Mouse (Mus musculus) layer of hippocampus, postnatal 25 days (tissue): ENCODE results near the gene Tldc1. TPM values are rescaled to one million over a fixed set of nuclear protein-coding genes. Genes with fewer than 3 reads are reported as not detected.
A peak's percentile ranks its signal among the peaks of the same experiment; 100 is the strongest.

Experiments used
- DNase-seq, 2 experiments: peaks; one replicate each; pipeline ENCODE4 v3.0.0; 2022; ENCODE audit warnings: mixed read lengths in 2 of 2, low spot score in 1 of 2; ENCODE audit errors: extremely low spot score in 1 of 2
- total RNA-seq, 2 experiments: library from RNA; stranded (reverse); gene quantifications; 2 replicates each; pipeline ENCODE4 v1.2.3; 2021

The Tldc1 gene
- total RNA-seq, 2 experiments from 2014 or later: 14.1 to 17.0 TPM

DNA sequence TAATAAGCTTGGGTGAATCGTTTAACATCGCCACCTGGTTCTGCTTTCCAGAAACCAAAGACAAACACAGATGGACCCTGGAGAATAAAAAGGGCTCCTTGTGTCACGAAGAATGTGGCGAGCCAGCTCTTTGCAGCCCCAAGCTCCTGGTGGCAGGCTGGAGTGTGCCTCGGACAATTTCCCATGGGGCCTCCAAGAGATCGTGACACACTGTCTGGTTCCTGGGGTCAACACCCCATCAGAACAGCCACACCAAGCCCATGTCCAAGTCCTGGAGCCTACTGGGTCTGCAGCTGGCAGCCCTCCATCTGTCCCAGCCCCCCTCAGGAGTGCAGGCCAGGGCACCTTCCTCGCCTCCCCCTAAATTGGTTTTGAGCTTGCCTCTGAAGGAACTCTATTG lies 451 bp downstream of the Tldc1 start:
- no peak for DNase-seq

DNA sequence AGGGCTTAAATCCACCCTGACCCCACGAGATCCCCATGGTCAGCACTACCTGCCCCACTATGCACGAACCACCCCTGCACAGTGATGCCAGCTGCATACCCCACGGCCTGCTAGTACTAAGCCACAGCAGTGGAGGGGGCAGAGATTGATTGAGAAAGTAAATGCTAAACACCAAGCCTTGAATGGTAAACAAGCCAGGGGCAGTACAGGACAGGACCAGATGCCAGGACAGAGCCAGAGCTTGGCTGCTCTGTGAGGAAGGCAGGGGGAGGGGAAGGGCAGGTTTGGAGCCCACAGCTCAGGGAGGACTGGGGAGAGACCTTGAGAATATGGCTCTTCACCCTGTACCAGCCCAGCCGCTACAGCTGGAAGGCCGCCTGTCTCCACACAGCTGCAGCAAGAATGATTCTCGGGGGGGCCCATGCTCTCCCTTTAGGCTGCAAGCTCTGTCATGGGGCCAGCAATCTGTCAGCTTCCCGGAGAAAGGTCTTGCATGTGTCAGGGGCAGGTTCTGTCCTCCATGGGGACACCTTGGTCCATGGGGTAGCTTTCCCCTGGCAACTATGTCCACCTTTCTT lies 1.5 kb downstream of the Tldc1 start:
- DNase-seq: no peak

DNA sequence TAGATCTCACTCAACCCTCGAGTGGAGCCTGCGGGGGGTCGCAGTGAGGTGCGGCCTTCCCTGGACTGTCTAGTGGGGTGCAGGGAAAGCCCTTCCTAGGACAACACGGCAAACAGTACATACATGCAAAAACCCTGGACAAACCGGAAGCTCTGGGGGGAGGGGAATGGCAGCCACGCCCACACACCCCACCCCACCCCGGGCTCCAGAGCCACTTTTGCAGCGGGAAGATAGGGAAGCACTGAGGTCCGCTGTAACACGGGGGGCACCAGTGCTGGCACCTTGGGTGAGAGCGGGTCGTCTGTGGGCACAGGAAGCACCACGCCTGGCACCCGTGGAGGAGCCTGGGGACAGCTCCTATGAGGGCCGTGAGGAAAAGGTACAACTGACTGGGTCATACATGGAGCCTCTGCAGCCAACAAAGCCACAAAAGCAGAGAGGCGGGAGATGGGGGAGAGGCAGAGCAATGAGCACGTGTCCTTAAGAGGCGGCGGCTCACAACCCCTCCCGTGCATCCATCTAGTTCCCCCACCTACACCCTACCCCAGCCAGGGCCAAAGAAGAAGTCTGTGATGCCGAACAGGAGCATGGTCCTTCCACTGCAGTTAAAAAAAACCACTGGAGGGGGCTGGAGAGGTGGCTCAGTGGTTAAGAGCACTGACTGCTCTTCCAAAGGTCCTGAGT lies 12.3 kb downstream of the Tldc1 start:
- DNase-seq: no peak

DNA sequence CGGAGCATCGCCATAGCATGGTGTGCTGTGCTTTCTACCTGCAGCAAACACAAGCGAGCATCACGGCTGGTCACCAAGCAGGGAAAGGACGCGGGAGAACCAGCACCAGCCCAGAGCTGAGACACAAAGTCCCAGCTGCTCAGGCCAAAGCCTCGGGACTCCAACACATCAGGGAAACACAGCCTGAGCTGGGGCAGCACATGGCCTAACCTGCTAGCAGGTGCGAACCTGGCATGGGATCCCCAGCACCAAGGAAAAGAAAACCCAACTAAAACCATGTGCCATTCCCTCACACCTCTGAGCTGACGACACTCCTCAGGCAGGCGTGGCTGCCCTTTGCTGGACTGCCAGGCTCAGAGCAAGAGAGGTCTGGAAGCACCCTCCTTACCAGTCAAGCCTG lies 12.9 kb downstream of the Tldc1 start:
- DNase-seq: no peak

DNA sequence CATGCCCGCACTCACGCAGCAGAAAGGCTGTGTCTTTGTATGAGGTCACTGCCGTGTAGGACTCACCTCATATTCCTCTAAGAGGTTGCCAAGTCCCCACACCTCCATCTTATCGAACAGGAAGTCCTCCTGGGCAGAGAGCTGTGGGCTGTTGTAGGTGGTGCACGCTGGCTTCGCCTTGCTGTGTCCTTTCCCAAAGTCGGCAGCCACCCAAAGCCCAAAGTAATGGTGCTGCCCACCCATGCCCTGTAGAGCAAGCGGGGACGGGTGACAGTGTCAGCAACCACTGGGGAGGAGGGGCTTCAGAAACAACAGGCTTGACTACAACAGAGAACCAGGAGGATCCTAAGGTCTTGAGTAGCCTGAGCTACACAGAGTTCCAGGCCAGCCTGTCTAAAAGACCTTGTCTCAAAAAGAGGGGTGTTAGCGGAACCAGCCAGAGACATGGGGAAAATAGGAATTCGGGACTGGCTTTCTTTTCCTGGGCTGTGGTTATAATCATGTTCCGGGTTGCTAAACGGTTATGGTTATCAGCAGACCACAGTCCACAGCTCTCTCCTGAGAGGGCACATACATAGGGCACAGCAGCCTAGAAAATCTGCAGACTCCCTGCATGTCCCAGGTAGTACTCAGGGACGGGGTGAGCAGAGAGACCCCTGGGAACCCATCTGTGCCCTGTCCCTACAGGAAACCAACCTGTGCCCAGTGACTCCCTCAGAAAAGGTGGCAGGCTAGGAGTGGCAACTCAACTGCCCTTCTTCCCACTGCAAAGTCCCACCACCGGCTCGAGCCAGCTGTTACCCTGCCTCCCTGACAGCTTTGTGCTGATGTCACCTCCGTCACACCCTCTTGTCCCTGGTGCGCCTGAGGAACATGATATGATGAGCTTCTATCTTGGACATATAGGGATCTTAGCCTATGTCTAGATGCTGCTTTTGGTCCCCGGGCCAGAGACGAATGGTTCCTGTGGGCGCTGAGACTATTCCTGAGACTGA lies 15.7 kb downstream of the Tldc1 start:
- no peak for DNase-seq

DNA sequence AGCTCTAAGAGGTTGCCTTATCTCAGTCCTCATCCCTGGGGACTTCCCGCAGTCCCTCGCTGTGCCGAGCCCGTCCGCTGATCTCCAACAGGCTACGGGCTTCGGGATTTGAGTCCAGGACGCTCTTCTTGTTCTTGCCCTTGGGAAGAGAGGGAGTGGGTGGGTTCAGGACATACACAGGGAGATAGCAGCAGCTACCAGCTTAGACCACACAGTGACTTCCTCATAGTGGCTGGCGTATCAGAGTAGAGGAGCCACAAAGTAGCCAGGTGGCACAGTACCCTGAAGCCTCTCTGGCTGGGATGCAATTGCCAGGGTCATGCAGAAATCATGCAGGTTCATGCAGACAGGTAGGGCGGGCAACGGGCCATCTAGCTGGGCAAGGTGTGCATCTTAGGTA lies 16.5 kb downstream of the Tldc1 start:
- DNase-seq: no peak

DNA sequence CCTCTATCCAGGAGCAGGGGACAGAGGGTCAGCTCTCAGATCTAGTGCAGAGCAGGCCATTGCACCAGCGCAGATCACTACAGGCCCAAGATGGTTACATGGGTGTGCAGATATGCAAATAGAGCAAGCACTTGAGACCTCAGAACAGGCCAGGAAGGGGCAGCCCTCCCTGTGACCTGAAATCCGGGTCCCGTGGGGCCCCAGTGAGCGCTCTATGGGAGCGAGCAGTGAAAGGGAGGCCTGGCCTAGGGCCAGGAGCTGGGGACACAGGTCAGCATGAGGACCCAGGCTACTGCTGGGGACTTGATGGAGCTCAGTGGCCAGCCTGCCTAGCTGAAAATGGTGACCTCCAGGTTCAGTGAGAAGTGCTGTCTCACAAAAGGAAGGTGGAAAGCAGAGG lies 21.7 kb downstream of the Tldc1 start:
- no peak for DNase-seq

DNA sequence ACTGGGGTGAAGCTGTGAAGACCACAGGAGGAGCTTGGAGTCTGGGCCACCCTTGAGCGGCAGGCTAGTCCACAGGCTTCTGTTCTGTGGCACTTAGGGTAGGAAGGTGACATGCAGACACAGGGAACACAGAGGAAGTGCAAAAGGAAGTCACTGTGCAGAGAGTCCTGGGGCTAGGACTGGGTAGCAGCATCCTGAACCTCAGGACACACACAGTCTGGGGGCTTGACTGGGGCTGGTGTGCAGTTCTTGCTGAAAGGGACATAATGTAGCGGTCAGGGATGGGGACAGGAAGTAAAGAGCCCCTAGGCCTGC lies 22.1 kb downstream of the Tldc1 start:
- DNase-seq: no peak

DNA sequence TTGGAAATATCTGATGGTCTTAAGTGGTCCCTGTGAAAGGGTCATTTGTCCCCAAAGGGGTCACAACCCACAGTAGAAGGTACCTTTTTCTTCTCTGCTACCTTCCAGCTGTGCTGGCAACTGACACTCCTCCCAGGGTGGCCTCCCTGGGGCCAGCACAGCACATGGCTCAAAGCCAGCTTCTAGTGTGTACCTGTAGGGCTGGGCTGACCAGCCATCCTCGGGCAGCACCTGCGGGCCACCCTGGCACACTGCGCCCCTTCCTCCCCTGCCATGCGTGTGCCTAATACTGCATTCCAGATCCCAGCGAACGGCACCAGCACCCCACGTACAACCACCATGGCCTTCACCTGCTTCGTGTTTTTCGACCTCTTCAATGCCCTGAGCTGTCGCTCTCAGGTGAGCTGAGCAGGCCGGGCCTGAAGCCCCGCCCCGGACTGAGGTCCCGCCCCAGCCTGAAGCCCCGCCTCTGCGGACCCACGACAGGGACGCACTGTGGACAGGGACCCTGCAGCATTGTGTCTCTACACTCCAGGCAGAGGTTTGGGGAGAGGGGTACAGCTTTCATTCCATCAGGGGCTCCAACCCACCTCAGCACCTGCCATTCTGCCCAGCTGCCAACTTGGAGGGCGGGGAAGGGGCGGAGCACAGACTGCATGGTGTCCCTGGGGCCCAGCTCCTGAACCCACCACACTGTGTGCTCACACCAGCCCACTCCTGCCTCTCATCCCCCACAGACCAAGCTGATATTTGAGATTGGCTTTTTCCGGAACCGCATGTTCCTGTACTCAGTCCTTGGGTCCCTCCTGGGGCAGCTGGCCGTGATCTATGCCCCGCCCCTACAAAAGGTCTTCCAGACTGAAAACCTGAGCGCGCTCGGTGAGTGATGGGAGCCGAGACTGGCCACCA lies 22.7 kb downstream of the Tldc1 start:
- no peak for DNase-seq

DNA sequence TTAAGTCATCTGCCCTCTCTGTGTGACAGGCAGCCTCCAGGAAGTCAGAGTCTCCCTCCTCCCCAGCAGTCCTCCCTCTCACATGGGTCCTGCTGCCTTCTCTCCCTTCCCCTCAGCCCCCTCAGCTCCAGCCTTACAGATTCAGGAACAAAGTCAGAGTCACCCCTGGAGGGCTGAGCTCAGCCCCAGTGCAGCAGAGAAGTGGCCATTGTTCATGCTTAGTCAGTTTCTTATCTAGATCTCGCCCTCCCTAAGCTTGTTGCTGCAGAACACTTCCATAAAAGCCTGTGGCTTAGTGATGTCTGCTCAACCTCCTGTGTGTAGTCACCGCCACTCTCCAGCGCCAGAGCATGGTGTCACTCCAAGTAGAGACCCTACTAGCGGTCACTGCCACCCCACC lies 33.6 kb downstream of the Tldc1 start:
- no peak for DNase-seq

DNA sequence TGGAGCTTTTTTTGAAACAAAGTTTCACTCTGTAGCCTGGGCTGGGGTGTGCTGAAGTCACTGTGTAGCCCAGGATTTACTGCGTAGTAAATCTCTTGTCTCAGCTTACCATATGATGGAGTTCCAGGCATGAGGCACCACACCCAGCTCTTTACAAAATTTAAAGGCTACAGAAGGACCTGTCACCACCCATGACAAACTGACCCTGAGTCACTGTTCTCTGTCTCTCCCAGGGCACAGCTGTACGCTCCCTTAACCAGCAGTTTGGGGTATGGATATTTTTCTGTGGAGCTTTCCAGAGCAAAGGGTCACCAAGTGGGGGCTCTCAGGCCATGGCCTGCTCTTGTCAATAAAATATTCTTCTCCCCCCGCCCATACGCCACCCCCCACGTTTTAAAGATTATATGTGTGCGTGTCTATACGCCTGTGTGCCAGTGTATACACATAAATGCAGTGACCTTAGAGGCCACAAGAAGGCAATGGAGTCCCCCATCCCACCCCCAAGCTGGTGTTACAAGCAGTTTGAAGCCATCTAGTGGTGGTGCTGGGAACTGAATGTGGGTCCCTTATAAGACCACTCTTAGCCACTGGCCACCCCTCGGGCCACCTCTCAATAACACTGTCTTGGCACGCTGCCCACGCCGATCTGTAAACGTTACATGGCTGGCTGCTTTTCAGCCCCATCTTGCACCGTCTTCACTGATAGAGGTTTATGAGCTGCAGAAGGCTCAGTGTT lies 34.8 kb downstream of the Tldc1 start:
- DNase-seq: peak in 1 of 2 experiments; percentile 49

DNA sequence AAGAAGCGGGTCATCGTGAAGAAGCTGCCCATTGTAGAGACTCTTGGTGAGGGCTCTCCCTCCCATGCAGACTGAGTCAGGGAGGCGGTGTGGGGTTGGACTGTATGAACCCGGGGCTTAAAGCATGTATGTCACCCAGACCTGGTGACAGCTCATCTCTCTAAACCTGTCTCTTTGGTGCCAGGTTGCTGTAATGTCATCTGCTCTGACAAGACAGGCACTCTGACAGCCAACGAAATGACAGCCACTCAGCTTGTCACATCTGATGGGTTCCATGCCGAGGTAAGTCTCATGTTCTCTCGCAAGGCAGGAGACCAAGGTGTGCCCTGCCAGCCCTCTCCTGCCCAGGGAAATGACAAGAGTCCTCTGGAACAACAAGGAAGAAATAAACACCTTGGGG lies 35.8 kb downstream of the Tldc1 start:
- no peak for DNase-seq

DNA sequence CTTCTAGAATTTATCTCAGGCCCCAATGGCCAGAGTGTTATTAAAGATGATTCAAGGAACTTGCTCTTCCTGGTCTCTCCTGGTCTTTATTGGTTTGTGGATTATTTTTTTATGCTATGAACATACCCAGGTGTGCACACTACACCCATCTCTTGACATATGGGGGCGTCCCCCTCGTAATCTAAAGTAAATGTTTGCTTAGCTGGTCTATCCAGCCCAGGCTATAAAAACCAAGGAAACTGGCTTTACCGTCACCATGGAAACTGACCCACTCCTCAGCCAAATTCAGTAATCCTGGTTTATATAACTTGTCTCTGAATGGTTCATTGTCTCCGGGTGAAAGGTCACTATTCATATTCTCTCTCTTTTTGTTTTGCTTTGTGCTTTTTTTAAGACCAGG lies 37.6 kb downstream of the Tldc1 start:
- DNase-seq: no peak

DNA sequence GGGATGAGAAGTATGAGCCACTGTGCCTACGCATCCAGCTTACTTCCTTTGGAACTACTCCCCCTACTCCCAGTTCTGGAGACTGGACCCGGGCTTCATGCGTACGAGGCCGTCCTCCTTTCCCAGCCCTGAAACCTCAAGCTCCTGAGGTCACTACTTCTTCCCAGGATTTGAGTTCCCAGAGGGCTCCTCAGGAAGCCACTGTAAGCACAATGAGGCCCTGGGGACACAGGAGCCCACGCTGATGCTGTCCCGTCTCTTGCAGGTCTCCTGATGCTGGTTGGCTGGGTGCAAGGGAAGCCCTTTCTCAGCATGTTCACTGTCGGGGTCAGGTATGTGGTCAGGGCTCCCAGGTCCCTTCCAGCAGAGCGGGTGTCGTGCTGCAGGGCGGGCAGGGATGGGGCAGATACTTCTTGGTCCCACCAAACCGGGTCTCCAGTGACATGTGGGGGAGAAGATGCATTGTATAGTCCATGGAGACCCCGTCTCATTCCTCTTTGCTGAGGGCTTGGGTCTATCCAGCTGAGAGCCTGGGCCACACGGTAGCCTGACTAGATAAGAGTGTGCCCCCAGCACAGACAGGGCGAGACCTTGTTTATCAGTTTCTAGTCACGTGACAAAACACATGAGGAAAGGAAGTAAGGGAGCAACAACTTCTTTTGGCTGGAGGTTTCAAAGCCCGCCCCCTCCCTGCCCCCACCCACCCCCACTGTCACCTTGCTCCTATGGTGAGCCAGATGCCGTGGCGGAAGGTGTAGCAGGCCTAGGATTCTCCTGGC lies 39.9 kb downstream of the Tldc1 start:
- no peak for DNase-seq

DNA sequence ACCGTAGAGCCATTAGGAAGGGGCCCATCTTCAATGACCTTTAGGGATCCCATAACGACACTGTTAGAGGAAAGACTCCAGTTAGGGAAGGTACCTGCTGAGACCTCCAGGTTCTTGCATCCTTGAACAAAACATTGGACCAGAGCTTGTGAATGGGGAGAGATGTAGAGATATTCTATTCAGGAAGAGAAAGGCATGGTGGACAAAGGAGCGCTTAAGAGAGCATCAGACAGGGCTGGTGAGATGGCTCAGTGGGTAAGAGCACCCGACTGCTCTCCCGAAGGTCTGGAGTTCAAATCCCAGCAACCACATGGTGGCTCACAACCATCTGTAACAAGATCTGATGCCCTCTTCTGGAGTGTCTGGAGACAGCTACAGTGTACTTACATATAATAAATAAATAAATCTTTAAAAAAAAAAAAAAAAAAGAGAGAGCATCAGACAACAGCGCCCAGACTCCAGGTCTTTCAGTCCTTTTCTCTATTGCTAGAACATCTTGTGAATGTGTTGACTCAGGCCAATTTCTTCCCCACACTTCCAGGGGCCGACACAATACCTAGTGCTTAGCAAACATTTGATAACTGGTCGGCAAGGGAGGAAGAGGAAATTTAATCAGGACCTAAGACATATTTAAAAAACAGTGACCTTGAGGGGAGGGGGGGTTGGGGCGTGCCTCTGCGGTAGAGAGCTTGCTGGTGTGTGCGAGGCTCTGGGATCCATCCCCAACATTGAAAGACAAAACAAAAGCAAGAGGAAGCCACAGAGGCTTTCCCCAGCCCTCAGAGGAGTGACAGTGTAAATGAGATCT lies 40.9 kb downstream of the Tldc1 start:
- no peak for DNase-seq

DNA sequence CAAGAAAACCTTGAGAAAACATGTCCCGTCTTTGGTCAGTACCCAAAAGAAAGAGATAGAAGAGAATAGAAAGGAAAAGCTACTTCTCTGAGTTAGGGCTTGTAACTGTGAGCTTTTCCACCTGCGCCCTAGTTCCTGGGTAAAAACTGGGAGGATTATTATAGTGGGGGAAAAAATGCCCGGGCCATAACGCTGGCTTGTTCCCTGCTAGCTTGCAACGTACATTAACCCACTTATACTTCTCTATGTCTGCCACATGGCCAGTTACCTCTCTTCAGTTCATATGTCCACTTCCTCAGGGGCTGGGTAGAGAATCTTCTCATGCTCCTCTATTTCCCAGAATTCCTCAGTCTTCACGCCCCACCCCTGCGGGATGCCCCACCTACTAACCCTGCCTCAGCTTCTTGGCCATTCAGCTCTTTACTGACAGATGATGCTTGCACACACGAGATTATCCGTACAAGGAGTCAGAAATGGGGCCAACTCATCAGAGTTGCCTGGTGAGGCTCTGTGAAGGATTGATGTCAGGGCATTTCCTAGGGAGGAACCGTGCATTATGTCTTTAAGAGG lies 41.8 kb downstream of the Tldc1 start:
- DNase-seq: no peak

DNA sequence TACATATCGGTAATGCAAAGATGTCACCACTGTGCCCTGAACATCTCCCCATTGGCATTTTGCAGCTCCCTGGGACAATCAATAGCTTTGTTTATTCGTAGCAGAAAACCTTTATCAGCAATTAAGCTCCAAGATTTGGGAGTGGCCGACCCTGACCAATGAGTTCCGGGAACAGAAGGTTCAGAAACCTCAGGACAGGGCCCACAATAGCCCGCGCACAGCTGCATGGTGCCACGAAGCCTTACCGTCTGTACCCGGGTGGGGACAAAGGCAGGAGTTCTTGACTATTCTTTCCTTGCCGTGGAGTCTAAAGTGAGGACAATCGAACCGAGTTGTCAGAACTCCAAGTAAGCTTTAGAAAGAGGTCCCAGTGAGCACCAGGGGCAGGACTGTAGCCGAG lies 46.1 kb downstream of the Tldc1 start:
- DNase-seq: no peak

DNA sequence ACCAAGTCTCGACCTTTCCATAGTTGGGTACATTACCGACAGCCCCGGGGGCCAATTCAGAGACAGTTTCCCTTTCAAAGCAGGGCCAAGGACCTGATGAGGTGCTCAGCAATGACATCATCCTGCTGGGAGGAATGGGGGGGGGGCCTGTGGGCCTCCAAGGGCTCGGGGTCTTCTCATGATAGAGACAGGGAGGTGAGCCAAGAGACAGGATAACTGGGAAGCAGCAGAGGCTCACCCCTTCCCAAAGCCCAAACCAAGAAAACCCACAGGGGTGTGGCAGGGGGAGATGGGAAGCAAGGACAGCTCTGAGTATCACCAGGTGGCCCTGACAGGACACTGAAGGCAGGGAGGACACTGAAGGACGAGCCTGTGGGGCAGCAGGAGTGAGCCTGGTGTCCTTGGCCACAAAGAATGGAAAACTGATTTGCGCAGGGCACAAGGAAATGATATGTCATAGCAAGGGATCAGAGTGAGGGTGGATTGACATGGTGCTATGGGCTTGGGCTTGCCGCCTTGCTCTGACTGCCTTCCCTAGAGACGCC lies 49.8 kb downstream of the Tldc1 start:
- no peak for DNase-seq
